Mouse (Mus musculus) lung, postnatal 0 days (tissue): Measurements from ENCODE around the gene Gstm2.

ENCODE experiments used
- CTCF ChIP-seq: IDR thresholded peaks from 2 replicates; pipeline ENCODE4 v1.5.1; 2016; ENCODE audit warnings: antibody characterized with exemption, mild to moderate bottlenecking
- EP300 ChIP-seq: IDR thresholded peaks from 2 replicates; pipeline ENCODE4 v1.6.1; 2016; ENCODE audit warnings: antibody characterized with exemption, mild to moderate bottlenecking, control low read depth

DNA sequence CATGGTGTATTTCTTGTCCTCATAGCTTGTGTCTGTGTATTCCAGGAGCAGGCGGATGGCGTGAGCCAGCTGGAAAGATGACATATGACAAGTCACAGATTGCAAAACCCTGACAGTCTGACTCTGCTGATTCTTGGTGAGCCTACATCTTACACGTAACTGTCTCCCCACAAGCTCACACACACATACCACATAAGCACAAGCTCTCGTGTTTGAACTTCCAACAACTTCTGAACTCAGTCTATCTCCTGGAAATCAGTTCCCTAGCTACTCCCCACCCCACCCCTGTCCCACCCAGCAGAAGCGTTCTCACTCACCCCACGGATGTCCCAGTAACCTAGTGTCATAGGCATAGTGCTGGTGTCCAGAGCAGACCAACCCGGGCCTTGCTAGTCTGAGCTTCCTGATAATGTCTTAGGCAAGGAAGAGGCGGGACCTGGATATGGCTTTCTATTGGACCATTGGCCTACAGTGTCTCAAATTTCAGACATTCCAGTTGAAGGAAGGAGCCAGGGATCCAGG lies at the start of gene Gstm2:
- TF ChIP-seq CTCF (no peak), EP300 (no peak)
